Mouse (Mus musculus) liver, adult 2 months (tissue): ENCODE measurements at regions not wholly inside any gene's neighbourhood (a gene's known extent, or its start where the extent isn't known, plus 50 kb on each side); places are given as distances from the start of the nearest gene placed in this dataset.

ENCODE experiments used
- CTCF ChIP-seq: fragments of 200-500 bp; IDR thresholded peaks from 2 replicates; pipeline ENCODE4 v1.5.1; 2011; ENCODE audit warnings: low read depth, low read length, control low read depth
- POLR2A ChIP-seq: fragments of 200-500 bp; IDR thresholded peaks from 2 replicates; pipeline ENCODE4 v1.6.1; 2011; ENCODE audit warnings: low read length, control low read depth; ENCODE audit not compliant: insufficient read depth; ENCODE audit errors: extremely low read depth

DNA sequence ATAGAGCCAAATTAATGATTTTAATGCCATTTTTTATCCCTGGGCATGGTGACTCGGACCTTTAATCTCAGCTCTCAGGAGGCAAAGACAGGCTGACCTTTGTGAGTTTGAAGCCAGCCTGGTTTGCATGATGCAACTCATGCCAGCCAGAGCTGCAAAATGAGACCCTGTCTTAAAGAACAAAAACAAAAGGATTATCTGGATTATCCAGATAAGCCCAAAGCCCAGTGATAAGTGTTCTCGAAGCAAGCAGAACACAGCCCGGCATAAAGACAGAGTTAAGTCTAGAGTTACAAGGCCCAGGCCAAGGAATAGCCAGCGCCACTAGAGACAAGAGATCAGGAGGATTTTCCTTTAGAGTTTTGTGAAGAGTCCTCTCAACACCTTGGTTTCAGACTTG lies 54.8 kb upstream of the Pkdcc start:
- TF ChIP-seq CTCF (no peak), POLR2A (no peak)
